Mouse (Mus musculus): ENCODE measurements around the gene Zkscan14. TPM values are rescaled to one million over a fixed set of nuclear protein-coding genes. Genes with fewer than 3 reads are reported as not detected.
A peak's percentile ranks its signal among the peaks of the same experiment; 100 is the strongest.

Zkscan14 gene
- polyA plus RNA-seq, 1 experiment: 8.5 TPM

GRCm38 (mm10) chr5:145178461-145178980, 23.1 kb downstream of the Zkscan14 start:
- TF ChIP-seq POLR2A (IDR thresholded peaks at IDR 0.05; ENCODE audit: extremely low read depth, insufficient read depth, low read length): no peak
- no peak for TF ChIP-seq CTCF (IDR thresholded peaks at IDR 0.05; ENCODE audit: extremely low read depth, insufficient read depth, low read length)
- H3K27ac ChIP-seq (ENCODE audit: insufficient read depth, low read length): no peak overlapping the region
- H3K4me1 ChIP-seq (ENCODE audit: control insufficient read depth, insufficient read depth, low read length): no peaks in the 10 kb centered on the region
- H3K4me3 ChIP-seq (ENCODE audit: insufficient read depth, low read length): no peak overlapping the region

- peak overlapping the region; percentile 73 for H3K4me3 ChIP-seq (ENCODE audit: insufficient read depth, low read length)
- H3K4me1 ChIP-seq (ENCODE audit: control insufficient read depth, insufficient read depth, low read length): peaks cover 6% of the 10 kb centered on the region
- TF ChIP-seq POLR2A (IDR thresholded peaks at IDR 0.05; ENCODE audit: extremely low read depth, insufficient read depth, low read length) (no peak), CTCF (IDR thresholded peaks at IDR 0.05; ENCODE audit: extremely low read depth, insufficient read depth, low read length) (no peak)
- H3K27ac ChIP-seq (ENCODE audit: insufficient read depth, low read length): no peak overlapping the region
These were observed 34.4 kb downstream of the Zkscan14 start for GRCm38 (mm10) chr5:145167306-145167661.

GRCm38 (mm10) chr5:145166536-145167305, 34.9 kb downstream of the Zkscan14 start, which contains the start of the genes Ptcd1 and Cpsf4:
TSS of gene Ptcd1 (minus strand) at chr5:145167108.
TSS of gene Cpsf4 (plus strand) at chr5:145167213.
- peaks cover 6% of the 10 kb centered on the region for H3K4me1 ChIP-seq (ENCODE audit: control insufficient read depth, insufficient read depth, low read length)
- H3K4me3 ChIP-seq (ENCODE audit: insufficient read depth, low read length): peak within 1 kb of the TSS; percentile 73
- H3K27ac ChIP-seq (ENCODE audit: insufficient read depth, low read length): 0 out of 2 replicates have a peak within 1 kb of the TSS, but pooled peaks have one; percentile 13
- no peak for TF ChIP-seq CTCF (IDR thresholded peaks at IDR 0.05; ENCODE audit: extremely low read depth, insufficient read depth, low read length)
- TF ChIP-seq POLR2A (IDR thresholded peaks at IDR 0.05; ENCODE audit: extremely low read depth, insufficient read depth, low read length): peak; percentile 92; the same call in 1 of the 2 replicates

- H3K27ac ChIP-seq (ENCODE audit: insufficient read depth, low read length): no peak overlapping the region
- peaks cover 6% of the 10 kb centered on the region for H3K4me1 ChIP-seq (ENCODE audit: control insufficient read depth, insufficient read depth, low read length)
- H3K4me3 ChIP-seq (ENCODE audit: insufficient read depth, low read length): peak overlapping the region; percentile 16; the same call in 1 of the 2 replicates
These were observed 36.5 kb downstream of the Zkscan14 start for GRCm38 (mm10) chr5:145165184-145165583.

GRCm38 (mm10) chr5:145164710-145165109, 37.0 kb downstream of the Zkscan14 start:
- TF ChIP-seq POLR2A (IDR thresholded peaks at IDR 0.05; ENCODE audit: extremely low read depth, insufficient read depth, low read length) (0 out of 2 replicates have a peak, but pooled peaks have one; percentile 45), CTCF (IDR thresholded peaks at IDR 0.05; ENCODE audit: extremely low read depth, insufficient read depth, low read length) (no peak)
- H3K4me3 ChIP-seq (ENCODE audit: insufficient read depth, low read length): peak overlapping the region; percentile 16; the same call in 1 of the 2 replicates
- H3K4me1 ChIP-seq (ENCODE audit: control insufficient read depth, insufficient read depth, low read length): peaks cover 6% of the 10 kb centered on the region
- H3K27ac ChIP-seq (ENCODE audit: insufficient read depth, low read length): no peak overlapping the region

More at GRCm38 (mm10) chr5:145165184-145165583, 36.5 kb downstream of the Zkscan14 start:
- TF ChIP-seq POLR2A (IDR thresholded peaks at IDR 0.05; ENCODE audit: extremely low read depth, insufficient read depth, low read length) (no peak), CTCF (IDR thresholded peaks at IDR 0.05; ENCODE audit: extremely low read depth, insufficient read depth, low read length) (no peak)

GRCm38 (mm10) chr5:145161361-145161760, 40.3 kb downstream of the Zkscan14 start:
- H3K27ac ChIP-seq (ENCODE audit: insufficient read depth, low read length): no peak overlapping the region
- peaks cover 4% of the 10 kb centered on the region for H3K4me1 ChIP-seq (ENCODE audit: control insufficient read depth, insufficient read depth, low read length)
- TF ChIP-seq CTCF (IDR thresholded peaks at IDR 0.05; ENCODE audit: extremely low read depth, insufficient read depth, low read length) (no peak), POLR2A (IDR thresholded peaks at IDR 0.05; ENCODE audit: extremely low read depth, insufficient read depth, low read length) (no peak)
- H3K4me3 ChIP-seq (ENCODE audit: insufficient read depth, low read length): no peak overlapping the region

- Histone ChIP-seq H3K4me3 (ENCODE audit: insufficient read depth, low read length) (no peak overlapping the region), H3K27ac (ENCODE audit: insufficient read depth, low read length) (no peak overlapping the region), H3K4me1 (ENCODE audit: control insufficient read depth, insufficient read depth, low read length) (no peaks in the 10 kb centered on the region)
- no peak for TF ChIP-seq POLR2A (IDR thresholded peaks at IDR 0.05; ENCODE audit: extremely low read depth, insufficient read depth, low read length)
- no peak for TF ChIP-seq CTCF (IDR thresholded peaks at IDR 0.05; ENCODE audit: extremely low read depth, insufficient read depth, low read length)
These were observed 49.0 kb downstream of the Zkscan14 start for GRCm38 (mm10) chr5:145152690-145153089.

- TF ChIP-seq CTCF (IDR thresholded peaks at IDR 0.05; ENCODE audit: extremely low read depth, insufficient read depth, low read length) (no peak), POLR2A (IDR thresholded peaks at IDR 0.05; ENCODE audit: extremely low read depth, insufficient read depth, low read length) (no peak)
- Histone ChIP-seq H3K4me1 (ENCODE audit: control insufficient read depth, insufficient read depth, low read length) (no peaks in the 10 kb centered on the region), H3K4me3 (ENCODE audit: insufficient read depth, low read length) (no peak overlapping the region), H3K27ac (ENCODE audit: insufficient read depth, low read length) (no peak overlapping the region)
These were observed 52.4 kb downstream of the Zkscan14 start for GRCm38 (mm10) chr5:145149294-145149693.

GRCm38 (mm10) chr5:145147748-145148147, 53.9 kb downstream of the Zkscan14 start:
- Histone ChIP-seq H3K4me1 (ENCODE audit: control insufficient read depth, insufficient read depth, low read length) (no peaks in the 10 kb centered on the region), H3K27ac (ENCODE audit: insufficient read depth, low read length) (no peak overlapping the region), H3K4me3 (ENCODE audit: insufficient read depth, low read length) (no peak overlapping the region)
- TF ChIP-seq POLR2A (IDR thresholded peaks at IDR 0.05; ENCODE audit: extremely low read depth, insufficient read depth, low read length) (no peak), CTCF (IDR thresholded peaks at IDR 0.05; ENCODE audit: extremely low read depth, insufficient read depth, low read length) (no peak)

Other genes starting within 250 kb of the Zkscan14 start
- gene Smurf1, start 236.0 kb downstream of the Zkscan14 start, polyA plus RNA-seq (2012; rRNA removed): 33.8 and 34.0 TPM in 2 replicates
- not detected in 2 replicates for gene Gm4871, start 169.1 kb downstream of the Zkscan14 start, polyA plus RNA-seq (2012; rRNA removed)
- gene 1700018F24Rik, start 158.9 kb downstream of the Zkscan14 start, polyA plus RNA-seq (2012; rRNA removed): not detected in 2 replicates
- gene Arpc1a, start 118.0 kb downstream of the Zkscan14 start, polyA plus RNA-seq (2012; rRNA removed): 253 and 254 TPM in 2 replicates
- gene Kpna7, start 117.8 kb downstream of the Zkscan14 start, polyA plus RNA-seq (2012; rRNA removed): not detected in 2 replicates
- gene Arpc1b, start 87.7 kb downstream of the Zkscan14 start, polyA plus RNA-seq (2012; rRNA removed): 74.5 and 84.6 TPM in 2 replicates
- 74.2 and 92.2 TPM in 2 replicates for gene Pdap1, start 61.6 kb downstream of the Zkscan14 start, polyA plus RNA-seq (2012; rRNA removed)
- 104 and 105 TPM in 2 replicates for gene Bud31, start 61.5 kb downstream of the Zkscan14 start, polyA plus RNA-seq (2012; rRNA removed)
- gene Ptcd1, start 34.8 kb downstream of the Zkscan14 start, polyA plus RNA-seq (2012; rRNA removed): 16.4 and 18.5 TPM in 2 replicates
- 39.1 and 43.0 TPM in 2 replicates for gene Cpsf4, start 34.7 kb downstream of the Zkscan14 start, polyA plus RNA-seq (2012; rRNA removed)
- gene Atp5j2, start 9.8 kb downstream of the Zkscan14 start, polyA plus RNA-seq (2012; rRNA removed): 380 and 392 TPM in 2 replicates
- gene Zkscan5, start 2.7 kb upstream of the Zkscan14 start, polyA plus RNA-seq (2012; rRNA removed): 9.3 and 10.0 TPM in 2 replicates
- gene Zfp655, start 29.8 kb upstream of the Zkscan14 start, polyA plus RNA-seq (2012; rRNA removed): 21.7 and 22.9 TPM in 2 replicates
- 15.1 and 15.8 TPM in 2 replicates for gene Zscan25, start 78.6 kb upstream of the Zkscan14 start, polyA plus RNA-seq (2012; rRNA removed)
- gene Cyp3a57, start 143.4 kb upstream of the Zkscan14 start, polyA plus RNA-seq (2012; rRNA removed): 0.04 and 0.06 TPM in 2 replicates